Mouse (Mus musculus) lung, postnatal 0 days (tissue): ENCODE results near the gene Rgs16.

Experiments used
- CTCF ChIP-seq: IDR thresholded peaks from 2 replicates; pipeline ENCODE4 v1.5.1; 2016; ENCODE audit warnings: antibody characterized with exemption, mild to moderate bottlenecking
- EP300 ChIP-seq: IDR thresholded peaks from 2 replicates; pipeline ENCODE4 v1.6.1; 2016; ENCODE audit warnings: antibody characterized with exemption, mild to moderate bottlenecking, control low read depth

GRCm38 (mm10) chr1:153785608-153786007 lies 45.5 kb downstream of the Rgs16 start:
- no peak for TF ChIP-seq CTCF
- TF ChIP-seq EP300, result no peak
